Mouse (Mus musculus) kidney, embryonic 14.5 days (tissue): ENCODE results near the gene Atrx. TPM values are rescaled to one million over a fixed set of nuclear protein-coding genes. Genes with fewer than 3 reads are reported as not detected.
"Not testable (repeated sequence)": the region's sequence is repeated elsewhere in the genome, so short reads cannot be mapped to it uniquely, and the experiment has no call there.

Experiments
- ATAC-seq: fragments of 200-750 bp; cut with Nextera tagmentation; 2 replicates; pipeline ENCODE4 v1.8.0; 2017; ENCODE audit warnings: moderate number of reproducible peaks, mild to moderate bottlenecking, moderate TSS enrichment, moderate library complexity; ENCODE audit not compliant: low FRiP score, low TSS enrichment
- H3K27ac ChIP-seq: fragments of 300-500 bp; sonication (generic); 2 replicates; pipeline ENCODE4 v1.5.1; 2014; ENCODE audit warnings: low read depth, mild to moderate bottlenecking, low read length, moderate library complexity, mixed read lengths
- H3K27me3 ChIP-seq: fragments of 300-500 bp; sonication (generic); 2 replicates; pipeline ENCODE4 v1.6.1; 2014; ENCODE audit warnings: mild to moderate bottlenecking, low read length; ENCODE audit not compliant: control insufficient read depth, insufficient read depth
- H3K36me3 ChIP-seq: fragments of 300-500 bp; sonication (generic); 2 replicates; pipeline ENCODE4 v1.6.1; 2014; ENCODE audit warnings: low read length, mixed read lengths; ENCODE audit not compliant: control insufficient read depth, insufficient read depth
- H3K4me1 ChIP-seq: fragments of 300-500 bp; sonication (generic); 2 replicates; pipeline ENCODE4 v1.6.1; 2014; ENCODE audit warnings: low read length, mixed read lengths; ENCODE audit not compliant: control insufficient read depth, insufficient read depth
- H3K4me2 ChIP-seq: fragments of 300-500 bp; sonication (generic); replicated peaks from 2 replicates; pipeline ENCODE4 v1.6.1; 2014; ENCODE audit warnings: low read depth, mild to moderate bottlenecking, low read length
- H3K4me3 ChIP-seq: fragments of 300-500 bp; sonication (generic); 2 replicates; pipeline ENCODE4 v1.5.1; 2014; ENCODE audit warnings: mild to moderate bottlenecking, low read length
- H3K9ac ChIP-seq: fragments of 300-500 bp; sonication (generic); 2 replicates; pipeline ENCODE4 v1.6.1; 2014; ENCODE audit warnings: low read depth, mild to moderate bottlenecking, low read length, moderate library complexity
- H3K9me3 ChIP-seq: fragments of 300-500 bp; sonication (generic); 2 replicates; pipeline ENCODE4 v1.6.1; 2016; ENCODE audit warnings: low read length; ENCODE audit not compliant: control insufficient read depth
- WGBS: fragments of 180-500 bp; shearing (Covaris S2); extraction: QIAGEN DNeasy Blood & Tissue Kit; methylation state at CpG from one replicate; pipeline ENCODE4 v1.1.7; 2014; 5-methylcytosine and 5-hydroxymethylcytosine counted together
- polyA plus RNA-seq: library from polyadenylated mRNA; unstranded; fragments of >200 nt; fragmentation: Nextera tagmentation; extraction: Ambion mirVana; gene quantifications from 2 replicates; pipeline ENCODE4 v1.2.1, GENCODE M21; 2014

Gene Atrx
- polyA plus RNA-seq: 156 and 223 TPM in 2 replicates

GRCm38 (mm10) chrX:105928861-105929477 is at the start of gene Atrx:
TSS of gene Atrx (minus strand) at chrX:105929403.
- peak within 1 kb of the TSS; percentile 71 for H3K4me3 ChIP-seq
- peak within 1 kb of the TSS; percentile 93 for H3K27ac ChIP-seq
- no peaks in the 10 kb centered on the region for H3K27me3 ChIP-seq
- no peaks in the 10 kb centered on the region for H3K36me3 ChIP-seq
- ATAC-seq: peak; percentile 95
- H3K4me2 ChIP-seq: peak within 1 kb of the TSS; percentile 43
- H3K4me1 ChIP-seq: no peaks in the 10 kb centered on the region
- H3K9me3 ChIP-seq: no peaks in the 10 kb centered on the region
- peak within 1 kb of the TSS; percentile 91 for H3K9ac ChIP-seq
- 29% methylated on average over 42 of the region's 42 CpGs for WGBS

GRCm38 (mm10) chrX:105957091-105957490 is 27.9 kb upstream of the Atrx start:
- WGBS: 78% methylated on average over 14 of the region's 14 CpGs
- not testable (repeated sequence) for H3K9ac ChIP-seq

GRCm38 (mm10) chrX:105953999-105954398 is 24.8 kb upstream of the Atrx start:
- H3K4me1 ChIP-seq: no peaks in the 10 kb centered on the region
- no peaks in the 10 kb centered on the region for H3K36me3 ChIP-seq
- no peak overlapping the region for H3K27ac ChIP-seq
- H3K9me3 ChIP-seq: no peaks in the 10 kb centered on the region
- no peak overlapping the region for H3K4me3 ChIP-seq
- 72% methylated on average over 2 of the region's 2 CpGs for WGBS
- no peaks in the 10 kb centered on the region for H3K27me3 ChIP-seq
- H3K9ac ChIP-seq: no peak overlapping the region
- H3K4me2 ChIP-seq: no peak overlapping the region
- ATAC-seq: no peak

More at GRCm38 (mm10) chrX:105957091-105957490, 27.9 kb upstream of the Atrx start:
- not testable (repeated sequence) for H3K4me2 ChIP-seq, H3K4me3 ChIP-seq, H3K9me3 ChIP-seq, H3K27ac ChIP-seq, H3K36me3 ChIP-seq, ATAC-seq, H3K27me3 ChIP-seq, H3K4me1 ChIP-seq

- H3K4me2 ChIP-seq: no peak overlapping the region
- no peaks in the 10 kb centered on the region for H3K27me3 ChIP-seq
- WGBS: 42% methylated on average over 1 of the region's 1 CpGs
- H3K4me1 ChIP-seq: no peaks in the 10 kb centered on the region
- H3K4me3 ChIP-seq: no peak overlapping the region
- H3K9me3 ChIP-seq: no peaks in the 10 kb centered on the region
- H3K36me3 ChIP-seq: no peaks in the 10 kb centered on the region
- H3K27ac ChIP-seq: no peak overlapping the region
- ATAC-seq: no peak
- H3K9ac ChIP-seq: no peak overlapping the region
Observed at GRCm38 (mm10) chrX:105946357-105946756, 17.2 kb upstream of the Atrx start.

- Histone ChIP-seq H3K36me3 (no peaks in the 10 kb centered on the region), H3K4me2 (no peak overlapping the region), H3K4me1 (no peaks in the 10 kb centered on the region), H3K9me3 (no peaks in the 10 kb centered on the region), H3K4me3 (no peak overlapping the region), H3K9ac (no peak overlapping the region), H3K27me3 (no peaks in the 10 kb centered on the region), H3K27ac (no peak overlapping the region)
- no peak for ATAC-seq
- 94% methylated on average over 6 of the region's 7 CpGs for WGBS
Observed at GRCm38 (mm10) chrX:105939245-105939644, 10.0 kb upstream of the Atrx start.

GRCm38 (mm10) chrX:105937736-105938135 is 8.5 kb upstream of the Atrx start:
- H3K4me2 ChIP-seq: no peak overlapping the region
- H3K27ac ChIP-seq: no peak overlapping the region
- no peak overlapping the region for H3K4me3 ChIP-seq
- no peaks in the 10 kb centered on the region for H3K27me3 ChIP-seq
- no peaks in the 10 kb centered on the region for H3K4me1 ChIP-seq
- WGBS: 61% methylated on average over 2 of the region's 2 CpGs
- H3K9me3 ChIP-seq: no peaks in the 10 kb centered on the region
- H3K9ac ChIP-seq: no peak overlapping the region
- no peak for ATAC-seq
- no peaks in the 10 kb centered on the region for H3K36me3 ChIP-seq

DNA sequence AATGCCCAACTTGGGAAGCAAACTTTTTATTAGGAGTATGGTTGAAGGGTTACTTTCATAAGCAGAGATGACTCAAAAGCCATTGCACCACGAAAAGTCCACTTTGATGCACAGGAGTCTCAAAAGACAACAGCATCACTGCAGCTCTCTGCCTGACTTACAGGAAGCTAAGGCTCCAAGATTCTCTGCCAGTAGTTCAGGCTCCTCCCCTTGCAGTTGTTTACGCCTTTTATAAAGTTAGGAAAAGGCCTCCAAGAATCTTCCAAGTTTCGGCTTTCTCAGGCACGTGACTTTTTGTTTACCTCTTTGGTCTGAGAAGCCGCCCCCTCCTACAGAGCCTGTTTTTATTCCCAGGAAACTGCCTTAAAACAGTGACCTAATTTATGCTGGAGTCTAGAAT is 5.1 kb upstream of the Atrx start:
- 66% methylated on average over 5 of the region's 5 CpGs for WGBS
- ATAC-seq: no peak
- no peak overlapping the region for H3K27ac ChIP-seq

DNA sequence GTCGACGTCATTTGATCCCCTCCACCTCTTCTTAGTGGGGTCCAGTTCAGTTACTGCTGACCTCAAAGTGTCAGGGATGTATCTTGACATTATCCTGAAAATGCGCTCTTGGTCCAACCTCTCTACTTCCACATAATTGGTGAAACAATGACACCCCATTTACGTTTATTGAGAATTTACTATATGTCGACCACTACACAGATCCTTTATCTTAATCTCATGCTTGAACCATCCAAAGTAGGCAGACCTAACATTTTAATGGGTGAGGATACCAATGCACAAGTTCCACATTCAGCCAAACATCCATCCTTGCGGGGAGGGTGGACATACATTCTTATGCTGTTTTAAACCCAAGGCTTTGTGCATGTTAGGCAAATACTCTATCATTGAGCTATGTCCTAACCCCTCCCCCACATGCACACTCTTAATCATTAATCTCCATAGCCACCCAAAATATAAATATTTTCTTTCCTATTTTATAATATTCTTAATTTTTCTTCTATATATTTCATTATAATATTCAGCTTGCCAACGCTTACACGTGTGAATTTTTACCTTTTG is 355 bp upstream of the Atrx start:
- no peak overlapping the region for H3K27ac ChIP-seq
- no peak for ATAC-seq
- 35% methylated on average over 8 of the region's 8 CpGs for WGBS
- peak overlapping the region; percentile 27; the same call in 1 of the 2 replicates for H3K4me2 ChIP-seq
- H3K9ac ChIP-seq: no peak overlapping the region
- no peaks in the 10 kb centered on the region for H3K4me1 ChIP-seq
- no peaks in the 10 kb centered on the region for H3K27me3 ChIP-seq
- peak overlapping the region; percentile 71 for H3K4me3 ChIP-seq
- H3K36me3 ChIP-seq: no peaks in the 10 kb centered on the region
- H3K9me3 ChIP-seq: no peaks in the 10 kb centered on the region

More for the DNA sequence above, 5.1 kb upstream of the Atrx start:
- Histone ChIP-seq H3K4me3 (no peak overlapping the region), H3K9me3 (no peaks in the 10 kb centered on the region), H3K4me2 (no peak overlapping the region), H3K4me1 (no peaks in the 10 kb centered on the region), H3K36me3 (no peaks in the 10 kb centered on the region), H3K27me3 (no peaks in the 10 kb centered on the region), H3K9ac (no peak overlapping the region)
